Mouse (Mus musculus) ES-E14 (cell line): ENCODE results near the gene Mrgprd.

Experiments used
- HCFC1 ChIP-seq: IDR thresholded peaks from 2 replicates; pipeline ENCODE4 v1.6.1; 2012; ENCODE audit warnings: low read length, inconsistent platforms, borderline replicate concordance; ENCODE audit not compliant: insufficient read depth
- MAFK ChIP-seq: IDR thresholded peaks from 2 replicates; pipeline ENCODE4 v1.6.1; 2014; ENCODE audit warnings: mild to moderate bottlenecking, low read depth, low read length, inconsistent platforms; ENCODE audit not compliant: insufficient read depth
- ZC3H11A ChIP-seq: IDR thresholded peaks from 2 replicates; pipeline ENCODE4 v1.6.1; 2012; ENCODE audit warnings: low read depth, mild to moderate bottlenecking, inconsistent platforms, low read length, borderline replicate concordance
- ZNF384 ChIP-seq: IDR thresholded peaks from 2 replicates; pipeline ENCODE4 v1.6.1; 2012; ENCODE audit warnings: low read depth, low read length, inconsistent platforms

DNA sequence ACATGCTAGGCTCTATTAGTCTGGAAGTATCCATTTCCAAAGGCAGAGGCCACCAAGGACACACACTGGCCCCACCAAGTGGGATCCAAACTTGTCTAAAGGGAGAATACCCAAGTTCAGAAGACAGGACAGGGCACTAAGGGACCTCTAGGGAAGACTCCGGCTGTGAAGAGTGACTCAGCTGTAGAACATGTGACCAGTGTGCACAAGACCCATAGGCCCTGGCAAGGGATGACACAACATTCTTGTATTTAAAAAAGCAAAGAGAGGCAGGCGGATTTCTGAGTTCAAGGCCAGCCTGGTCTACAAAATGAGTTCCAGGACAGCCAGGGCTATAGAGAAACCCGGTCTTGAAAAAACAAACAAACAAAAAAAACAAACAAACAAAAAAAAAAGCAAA lies 39.1 kb upstream of the Mrgprd start:
- TF ChIP-seq HCFC1: no peak
- no peak for TF ChIP-seq ZNF384
- no peak for TF ChIP-seq MAFK
- no peak for TF ChIP-seq ZC3H11A
